Mouse (Mus musculus) heart, postnatal 0 days (tissue): Measurements from ENCODE around the gene Add2.

Experiments
- CTCF ChIP-seq: IDR thresholded peaks from 2 replicates; pipeline ENCODE4 v1.5.1; 2016; ENCODE audit warnings: antibody characterized with exemption, control low read depth, low read depth
- EP300 ChIP-seq: IDR thresholded peaks from 2 replicates; pipeline ENCODE4 v1.6.1; 2016; ENCODE audit warnings: antibody characterized with exemption, low read depth

GRCm38 (mm10) chr6:86026632-86027292 is 1.7 kb upstream of the Add2 start:
- no peak for TF ChIP-seq CTCF
- TF ChIP-seq EP300: no peak
